Mouse (Mus musculus) left cerebral cortex, adult 11 months (tissue): Measurements from ENCODE around the gene Metap2.

Experiments
- DNase-seq: peaks from one replicate; pipeline ENCODE4 v3.0.0; 2022; ENCODE audit warnings: low spot score

The Metap2 gene

GRCm38 (mm10) chr10:93909811-93910446, 13.0 kb upstream of the Metap2 start:
- no peak for DNase-seq

GRCm38 (mm10) chr10:93909015-93909414, 12.1 kb upstream of the Metap2 start:
- DNase-seq: no peak

- no peak for DNase-seq
These were observed 11.6 kb upstream of the Metap2 start for GRCm38 (mm10) chr10:93908540-93908939.

GRCm38 (mm10) chr10:93907376-93907775, 10.5 kb upstream of the Metap2 start:
- no peak for DNase-seq

- no peak for DNase-seq
These were observed 3.0 kb upstream of the Metap2 start for GRCm38 (mm10) chr10:93899907-93900306.

- DNase-seq: no peak
These were observed 2.4 kb upstream of the Metap2 start for GRCm38 (mm10) chr10:93899303-93899702.

- DNase-seq: no peak
These were observed 4.3 kb downstream of the Metap2 start for GRCm38 (mm10) chr10:93892551-93892950.

GRCm38 (mm10) chr10:93891031-93891430, 5.9 kb downstream of the Metap2 start:
- DNase-seq: no peak

- DNase-seq: no peak
These were observed 6.3 kb downstream of the Metap2 start for GRCm38 (mm10) chr10:93890565-93890964.

- no peak for DNase-seq
These were observed 6.9 kb downstream of the Metap2 start for GRCm38 (mm10) chr10:93889976-93890375.

GRCm38 (mm10) chr10:93889579-93889950, 7.3 kb downstream of the Metap2 start:
- DNase-seq: peak; percentile 76

- DNase-seq: no peak
These were observed 7.8 kb downstream of the Metap2 start for GRCm38 (mm10) chr10:93888935-93889578.

GRCm38 (mm10) chr10:93888590-93888934, 8.3 kb downstream of the Metap2 start:
- no peak for DNase-seq

- DNase-seq: no peak
These were observed 10.9 kb downstream of the Metap2 start for GRCm38 (mm10) chr10:93885839-93886477.

GRCm38 (mm10) chr10:93882738-93883364, 14.0 kb downstream of the Metap2 start:
- no peak for DNase-seq

- DNase-seq: no peak
These were observed 15.0 kb downstream of the Metap2 start for GRCm38 (mm10) chr10:93881918-93882317.

GRCm38 (mm10) chr10:93878732-93879131, 18.2 kb downstream of the Metap2 start:
- DNase-seq: no peak

GRCm38 (mm10) chr10:93876772-93877171, 20.1 kb downstream of the Metap2 start:
- no peak for DNase-seq

- no peak for DNase-seq
These were observed 28.0 kb downstream of the Metap2 start for GRCm38 (mm10) chr10:93868886-93869285.

- DNase-seq: no peak
These were observed 28.5 kb downstream of the Metap2 start for GRCm38 (mm10) chr10:93868401-93868800.

- DNase-seq: no peak
These were observed 40.8 kb downstream of the Metap2 start for GRCm38 (mm10) chr10:93856095-93856494.

- DNase-seq: no peak
These were observed 41.8 kb downstream of the Metap2 start for GRCm38 (mm10) chr10:93855126-93855525.

GRCm38 (mm10) chr10:93846706-93847105, 50.2 kb downstream of the Metap2 start:
- DNase-seq: no peak
